17 mouse cellular contexts compared by ENCODE assay signal in the genomic region with DNA sequence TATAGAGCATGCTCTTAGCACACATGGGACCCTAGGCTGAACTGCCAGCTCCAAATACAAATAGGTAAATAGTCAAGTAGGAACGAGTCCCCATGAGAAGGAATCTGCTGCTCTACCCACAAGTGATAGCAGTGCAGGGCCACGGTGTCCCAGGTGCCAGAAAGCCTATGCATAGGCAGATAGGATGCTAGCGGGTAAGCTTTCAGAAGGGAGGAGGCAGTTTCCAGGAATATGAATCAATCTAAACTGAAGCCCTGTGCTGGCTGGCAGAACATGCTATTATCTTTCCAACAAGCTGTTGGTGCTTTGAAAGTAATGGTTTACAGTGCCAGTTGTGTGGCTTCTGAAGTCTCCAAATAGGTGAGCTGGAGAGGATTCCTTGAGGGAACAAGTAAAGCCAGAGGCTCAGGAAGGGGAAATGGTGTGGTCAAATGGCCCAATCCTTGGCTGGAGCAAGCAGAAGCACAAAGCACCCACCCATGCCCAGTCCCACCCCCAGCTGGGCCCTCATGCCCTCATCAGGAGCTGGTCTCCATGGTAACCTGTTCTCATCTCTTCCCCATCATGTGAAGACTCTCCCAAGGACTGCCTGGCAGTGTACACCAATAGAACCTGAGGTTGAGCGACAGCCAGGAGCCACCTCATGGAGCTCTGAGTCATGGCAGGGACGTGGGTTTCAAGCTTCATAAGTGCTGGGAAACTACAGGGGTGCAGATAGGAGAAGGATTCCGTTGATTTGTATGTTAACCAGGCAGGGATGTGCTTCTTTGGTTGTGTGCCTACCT. TPM values are rescaled to one million over a fixed set of nuclear protein-coding genes. Genes with fewer than 3 reads are reported as not detected.
A peak's percentile ranks its signal among the peaks of the same experiment; 100 is the strongest.
DNase-seq lines count a peak whose midpoint lies in the region; ATAC-seq lines count a peak whose summit lies in the region.
"Had no signal": no experiment of that assay in that cellular context is flagged by ENCODE, and none has a peak within 500 bp of the region (broad histone marks: within the 10 kb centered on the region; RNA-seq: fewer than 3 reads in every experiment).

No protein-coding gene starts in this region.

- no peaks in the 10 kb centered on the region for H3K36me3 ChIP-seq in liver, embryonic 16.5 days (ENCODE audit: control insufficient read depth, insufficient read depth)

- H3K27ac ChIP-seq in liver, embryonic 16.5 days (ENCODE audit: low read length), result no peak overlapping the region
- H3K27ac ChIP-seq: hindbrain, embryonic 15.5 days had no signal

- peak; percentile 39 to 44 for DNase-seq in layer of hippocampus, adult 8-10 months (ENCODE audit: low spot score in 2 of 2)
- no peak for DNase-seq in layer of hippocampus, adult 9-11 months
- peak; percentile 49 for DNase-seq in NIH3T3 (ENCODE audit: low read depth)
- DNase-seq in left cerebral cortex, adult 8-10 months (ENCODE audit: low spot score in 2 of 2), result peak; percentile 23 to 66
- no peak for DNase-seq in thymus, postnatal 36 days
- no peak for DNase-seq in urinary bladder, adult 2 months (ENCODE audit: low spot score)
- DNase-seq: cerebellum, adult 9-10 months; kidney, adult 11 months; kidney, postnatal 36 days; lung, postnatal 14 days; midbrain, embryonic 14.5 days; thymus, adult 2 months had no signal

- H3K9ac ChIP-seq in liver, embryonic 16.5 days (ENCODE audit: low read depth, low read length), result no peak overlapping the region
- H3K9ac ChIP-seq: hindbrain, embryonic 15.5 days had no signal

- H3K9me3 ChIP-seq in liver, embryonic 16.5 days (replicated peaks; ENCODE audit: control insufficient read depth, low read length), result no peaks in the 10 kb centered on the region
- H3K9me3 ChIP-seq: hindbrain, embryonic 15.5 days had no signal

- no peak overlapping the region for H3K4me2 ChIP-seq in liver, embryonic 16.5 days (ENCODE audit: low read depth, low read length)
- H3K4me2 ChIP-seq: hindbrain, embryonic 15.5 days had no signal

- WGBS in liver, embryonic 16.5 days (ENCODE audit: insufficient replicate concordance), result 36% methylated on average over 6 of the region's 6 CpGs

- no peaks in the 10 kb centered on the region for H3K27me3 ChIP-seq in liver, embryonic 16.5 days (ENCODE audit: control insufficient read depth, insufficient read depth, low read depth, low read length)
- H3K27me3 ChIP-seq: CH12.LX; hindbrain, embryonic 15.5 days; Patski had no signal

- no peak overlapping the region for H3K4me3 ChIP-seq in liver, embryonic 16.5 days (ENCODE audit: low read depth, low read length)
- H3K4me3 ChIP-seq: hindbrain, embryonic 15.5 days had no signal

- H3K4me1 ChIP-seq in liver, embryonic 16.5 days (ENCODE audit: control insufficient read depth, low read depth, low read length), result peaks cover 27% of the 10 kb centered on the region
- H3K4me1 ChIP-seq: hindbrain, embryonic 15.5 days had no signal

- peak; percentile 56 for ATAC-seq in liver, embryonic 16.5 days (ENCODE audit: low read depth)
- no peak for ATAC-seq in megakaryocyte, adult 5-6 weeks (ENCODE audit: poor library complexity, severe bottlenecking)
- ATAC-seq: Patski had no signal

RNA-seq across cellular contexts. Expression of a gene that starts 57.1 kb away (rescaled TPM):
- 1 to 10 TPM in 2 of 4 experiments, under 1 TPM in 2; 0.63 to 2.1 (median 1.1) TPM for total RNA-seq in layer of hippocampus, adult 8-10 months (2022)
- total RNA-seq in left cerebral cortex, adult 8-10 months (2022), result 1 to 10 TPM in 3 of 4 experiments, under 1 TPM in 1; 0.72 to 1.4 (median 1.2) TPM
- 0.65 and 0.68 TPM in 2 replicates for polyA plus RNA-seq in liver, embryonic 16.5 days (2015; fragmentation: Nextera tagmentation; extraction: Ambion mirVana)
- 0.27 and 0.36 TPM in 2 replicates for total RNA-seq in megakaryocyte, adult 5-6 weeks (2015)
- total RNA-seq in megakaryocyte, adult 5-6 weeks (2017), result not detected in 2 replicates
- polyA plus RNA-seq in urinary bladder, adult 2 months (2012; rRNA removed), result 1.4 and 2.3 TPM in 2 replicates

Comparison
In these comparisons a context has a peak if more than half of its experiments do, and no peak if none do; other contexts are left out.
1. DNase-seq: peak in layer of hippocampus, adult 8-10 months (2 of 2), NIH3T3 (single experiment) and left cerebral cortex, adult 8-10 months (2 of 2); none in layer of hippocampus, adult 9-11 months (single experiment), thymus, postnatal 36 days (0 of 2) and urinary bladder, adult 2 months (single experiment).